Mouse (Mus musculus) heart, embryonic 13.5 days (tissue): ENCODE measurements at regions not wholly inside any gene's neighbourhood (a gene's known extent, or its start where the extent isn't known, plus 50 kb on each side); places are given as distances from the start of the nearest gene placed in this dataset.

Experiments
- ATAC-seq: fragments of 200-750 bp; cut with Nextera tagmentation; 2 replicates; pipeline ENCODE4 v1.8.0; 2017; ENCODE audit warnings: moderate TSS enrichment; ENCODE audit not compliant: insufficient number of reproducible peaks, low FRiP score, low TSS enrichment; ENCODE audit errors: extremely low read depth
- H3K27ac ChIP-seq: fragments of 300-500 bp; sonication (generic); replicated peaks from 2 replicates; pipeline ENCODE4 v1.5.1; 2015; ENCODE audit warnings: moderate library complexity, mild to moderate bottlenecking, inconsistent platforms
- H3K27me3 ChIP-seq: fragments of 300-500 bp; sonication (generic); replicated peaks from 2 replicates; pipeline ENCODE4 v1.6.1; 2015; ENCODE audit warnings: mild to moderate bottlenecking, inconsistent platforms
- H3K36me3 ChIP-seq: fragments of 300-500 bp; sonication (generic); 2 replicates; pipeline ENCODE4 v1.6.1; 2015; ENCODE audit warnings: mild to moderate bottlenecking, inconsistent platforms
- H3K4me1 ChIP-seq: fragments of 300-500 bp; sonication (generic); 2 replicates; pipeline ENCODE4 v1.6.1; 2015; ENCODE audit warnings: inconsistent platforms
- H3K4me2 ChIP-seq: fragments of 300-500 bp; sonication (generic); 2 replicates; pipeline ENCODE4 v1.6.1; 2015; ENCODE audit warnings: inconsistent platforms, mild to moderate bottlenecking, moderate library complexity
- H3K4me3 ChIP-seq: fragments of 300-500 bp; sonication (generic); 2 replicates; pipeline ENCODE4 v1.5.1; 2015; ENCODE audit warnings: moderate library complexity, mild to moderate bottlenecking, inconsistent platforms
- H3K9ac ChIP-seq: fragments of 300-500 bp; sonication (generic); 2 replicates; pipeline ENCODE4 v1.6.1; 2015; ENCODE audit warnings: inconsistent platforms, mild to moderate bottlenecking, moderate library complexity
- H3K9me3 ChIP-seq: fragments of 300-500 bp; sonication (generic); 2 replicates; pipeline ENCODE4 v1.6.1; 2016; ENCODE audit warnings: inconsistent platforms
- WGBS: fragments of 180-500 bp; shearing (Covaris S2); methylation state at CpG from one replicate; pipeline ENCODE4 v1.1.7; 2015; ENCODE audit warnings: mixed read lengths; 5-methylcytosine and 5-hydroxymethylcytosine counted together

DNA sequence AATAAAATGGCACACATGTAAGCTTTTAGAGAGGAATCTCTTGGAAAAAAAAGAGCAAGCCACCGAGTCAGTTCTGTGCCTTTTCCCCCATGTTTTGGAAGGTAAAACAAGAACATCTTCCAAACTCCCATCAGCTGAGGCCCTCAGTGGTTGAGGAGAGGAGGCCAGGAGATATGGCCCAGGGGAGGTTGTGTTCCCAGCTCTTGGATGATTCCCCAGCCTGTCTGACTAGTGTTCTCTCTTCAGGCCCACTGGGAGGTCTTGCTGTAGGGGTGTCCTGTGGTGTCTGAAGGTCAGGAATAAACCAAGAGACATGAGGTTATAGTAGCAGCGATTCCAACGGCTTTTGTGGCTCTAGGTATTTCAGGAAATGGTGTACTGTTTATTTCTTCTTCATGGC is 643.2 kb downstream of the Rnf144a start:
- Histone ChIP-seq H3K27ac (no peak overlapping the region), H3K9me3 (no peaks in the 10 kb centered on the region), H3K27me3 (no peaks in the 10 kb centered on the region), H3K36me3 (no peaks in the 10 kb centered on the region), H3K9ac (no peak overlapping the region), H3K4me2 (no peak overlapping the region), H3K4me3 (no peak overlapping the region), H3K4me1 (peaks cover 9% of the 10 kb centered on the region)
- no peak for ATAC-seq
- WGBS, result 82% methylated on average over 3 of the region's 3 CpGs

DNA sequence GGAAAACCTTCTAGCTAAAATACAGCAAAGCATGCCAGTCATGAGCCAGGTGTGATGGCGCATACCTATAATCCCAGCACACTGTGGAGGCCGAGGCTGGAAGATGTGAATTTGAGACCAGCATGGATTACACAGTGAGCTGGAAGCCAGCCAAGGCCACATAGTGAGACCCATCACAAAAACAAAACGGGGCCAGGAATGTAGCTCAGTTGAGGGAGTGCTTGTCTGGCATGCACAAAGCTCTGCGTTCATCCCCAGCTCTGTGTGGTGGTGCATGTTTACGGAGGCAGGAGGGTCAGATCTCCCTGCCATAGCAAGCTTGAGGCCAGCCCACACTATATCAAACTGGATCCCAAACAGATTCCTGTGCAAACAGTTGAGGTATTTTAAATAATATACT is 646.4 kb downstream of the Rnf144a start:
- Histone ChIP-seq H3K9ac (no peak overlapping the region), H3K4me1 (peaks cover 9% of the 10 kb centered on the region), H3K9me3 (no peaks in the 10 kb centered on the region), H3K4me3 (no peak overlapping the region), H3K27ac (no peak overlapping the region), H3K27me3 (no peaks in the 10 kb centered on the region), H3K36me3 (no peaks in the 10 kb centered on the region), H3K4me2 (no peak overlapping the region)
- no peak; the same call in 1 of the 2 replicates for ATAC-seq
- WGBS, result 32% methylated on average over 5 of the region's 5 CpGs

- no peak overlapping the region for H3K4me2 ChIP-seq
- WGBS, result 71% methylated on average over 1 of the region's 1 CpGs
These were observed 652.0 kb downstream of the Rnf144a start for GRCm38 (mm10) chr12:25763061-25763460.

DNA sequence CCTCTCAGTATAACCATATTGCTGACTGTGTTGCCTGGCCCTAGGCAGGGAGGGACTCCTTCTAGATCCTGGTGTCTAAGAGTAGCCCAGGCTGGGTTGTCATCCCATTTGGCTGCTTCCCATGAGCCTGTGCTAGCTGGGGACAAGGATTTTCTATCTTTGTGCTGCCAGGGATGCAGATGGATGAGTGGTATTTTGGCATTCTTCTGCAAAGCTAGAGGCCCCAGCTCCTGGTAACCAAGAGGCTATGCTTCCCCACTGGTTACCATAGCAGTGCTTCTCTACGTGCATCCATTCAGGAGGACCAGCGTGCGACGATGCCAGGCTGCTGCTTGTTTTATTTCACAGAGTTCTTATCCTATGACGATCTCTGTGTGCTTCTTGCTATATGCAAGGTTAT is 658.0 kb downstream of the Rnf144a start:
- WGBS, result 82% methylated on average over 5 of the region's 5 CpGs
- no peak overlapping the region for H3K4me2 ChIP-seq
- H3K36me3 ChIP-seq, result no peaks in the 10 kb centered on the region
- H3K27ac ChIP-seq, result no peak overlapping the region
- no peaks in the 10 kb centered on the region; the same call in 1 of the 2 replicates for H3K9me3 ChIP-seq
- H3K4me1 ChIP-seq, result no peaks in the 10 kb centered on the region
- no peaks in the 10 kb centered on the region for H3K27me3 ChIP-seq
- H3K9ac ChIP-seq, result no peak overlapping the region
- no peak overlapping the region for H3K4me3 ChIP-seq
- no peak for ATAC-seq

More at GRCm38 (mm10) chr12:25763061-25763460, 652.0 kb downstream of the Rnf144a start:
- Histone ChIP-seq H3K27me3 (no peaks in the 10 kb centered on the region), H3K9me3 (no peaks in the 10 kb centered on the region; the same call in 1 of the 2 replicates), H3K4me3 (no peak overlapping the region), H3K9ac (no peak overlapping the region), H3K27ac (no peak overlapping the region), H3K36me3 (no peaks in the 10 kb centered on the region), H3K4me1 (no peaks in the 10 kb centered on the region)
- no peak for ATAC-seq

- H3K36me3 ChIP-seq, result no peaks in the 10 kb centered on the region
- H3K9me3 ChIP-seq, result no peaks in the 10 kb centered on the region
- H3K9ac ChIP-seq, result no peak overlapping the region
- 7% methylated on average over 2 of the region's 2 CpGs for WGBS
- 0 out of 2 replicates have a peak overlapping the region, but pooled peaks have one; percentile 9 for H3K4me2 ChIP-seq
- no peaks in the 10 kb centered on the region for H3K27me3 ChIP-seq
- peaks cover 11% of the 10 kb centered on the region for H3K4me1 ChIP-seq
- ATAC-seq, result no peak
- H3K4me3 ChIP-seq, result no peak overlapping the region
- H3K27ac ChIP-seq, result no peak overlapping the region
These were observed 636.9 kb upstream of the Id2 start for GRCm38 (mm10) chr12:25733801-25734200.

- Histone ChIP-seq H3K4me2 (no peak overlapping the region), H3K27ac (no peak overlapping the region), H3K4me3 (no peak overlapping the region), H3K9me3 (no peaks in the 10 kb centered on the region), H3K27me3 (no peaks in the 10 kb centered on the region), H3K9ac (no peak overlapping the region), H3K4me1 (0 out of 2 replicates have a peak, but pooled peaks cover 2% of the 10 kb centered on the region), H3K36me3 (no peaks in the 10 kb centered on the region)
- ATAC-seq, result no peak
- 27% methylated on average over 2 of the region's 2 CpGs for WGBS
These were observed 628.8 kb upstream of the Id2 start for GRCm38 (mm10) chr12:25725774-25726173.

DNA sequence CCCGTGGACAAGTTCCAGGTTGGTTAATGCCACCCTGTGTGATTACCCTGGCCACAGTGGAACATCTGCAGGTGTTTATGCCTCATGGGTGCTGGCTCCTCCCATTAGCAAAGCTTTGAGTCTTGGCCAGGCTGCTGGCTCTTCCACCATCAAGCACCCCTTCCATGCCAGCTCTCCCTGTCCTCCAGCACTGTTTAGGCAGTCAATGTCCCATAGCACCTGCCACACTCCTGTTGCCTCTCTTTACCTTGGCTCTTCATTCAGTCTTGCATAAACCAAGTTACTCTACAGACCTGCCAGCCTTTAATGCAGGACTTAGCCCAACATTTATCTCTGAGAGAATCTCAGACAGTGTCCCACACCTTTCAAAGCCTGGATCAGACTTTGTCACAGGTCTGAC is 614.2 kb upstream of the Id2 start:
- 73% methylated on average over 1 of the region's 1 CpGs for WGBS
- no peak overlapping the region for H3K4me2 ChIP-seq
- no peaks in the 10 kb centered on the region for H3K36me3 ChIP-seq
- H3K27me3 ChIP-seq, result no peaks in the 10 kb centered on the region
- H3K4me1 ChIP-seq, result no peaks in the 10 kb centered on the region; the same call in 1 of the 2 replicates
- no peaks in the 10 kb centered on the region for H3K9me3 ChIP-seq
- no peak overlapping the region for H3K4me3 ChIP-seq
- ATAC-seq, result no peak
- H3K9ac ChIP-seq, result no peak overlapping the region
- no peak overlapping the region for H3K27ac ChIP-seq

- H3K4me3 ChIP-seq, result peak overlapping the region; percentile 35
These were observed 606.1 kb upstream of the Id2 start for GRCm38 (mm10) chr12:25703023-25703400.

GRCm38 (mm10) chr12:25702176-25703022 is 605.5 kb upstream of the Id2 start:
- H3K9me3 ChIP-seq, result peaks cover 3% of the 10 kb centered on the region; the same call in 1 of the 2 replicates
- peak overlapping the region; percentile 35 for H3K4me3 ChIP-seq
- peaks cover 15% of the 10 kb centered on the region; the same call in 1 of the 2 replicates for H3K4me1 ChIP-seq
- H3K4me2 ChIP-seq, result peak overlapping the region; percentile 65
- H3K9ac ChIP-seq, result peak overlapping the region; percentile 56; the same call in 1 of the 2 replicates
- no peak overlapping the region for H3K27ac ChIP-seq
- no peak for ATAC-seq
- WGBS, result 19% methylated on average over 21 of the region's 21 CpGs
- H3K36me3 ChIP-seq, result no peaks in the 10 kb centered on the region
- no peaks in the 10 kb centered on the region for H3K27me3 ChIP-seq

More at GRCm38 (mm10) chr12:25703023-25703400, 606.1 kb upstream of the Id2 start:
- Histone ChIP-seq H3K4me2 (peak overlapping the region; percentile 65), H3K36me3 (no peaks in the 10 kb centered on the region), H3K27ac (no peak overlapping the region), H3K27me3 (no peaks in the 10 kb centered on the region), H3K4me1 (peaks cover 15% of the 10 kb centered on the region; the same call in 1 of the 2 replicates), H3K9me3 (peaks cover 3% of the 10 kb centered on the region; the same call in 1 of the 2 replicates), H3K9ac (peak overlapping the region; percentile 56; the same call in 1 of the 2 replicates)
- ATAC-seq, result no peak
- 25% methylated on average over 6 of the region's 6 CpGs for WGBS

DNA sequence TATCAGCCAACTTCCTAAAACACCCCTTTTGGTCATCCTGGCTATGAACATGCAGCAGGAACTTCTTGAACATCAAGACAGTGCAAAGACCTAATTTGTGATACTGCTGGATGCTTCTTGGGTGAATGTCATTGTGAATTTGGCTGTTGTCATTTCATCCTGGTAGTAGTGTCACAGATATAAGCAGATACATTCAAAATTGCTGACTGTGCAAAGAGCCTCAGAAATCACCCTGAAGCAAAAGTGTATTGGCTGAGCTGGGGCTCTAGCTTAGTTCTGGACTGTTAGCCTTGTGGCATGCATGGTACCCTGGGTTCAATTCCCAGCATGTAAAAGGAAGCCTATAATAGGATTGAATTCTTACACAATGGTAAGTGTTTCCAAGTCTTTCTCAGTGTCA is 590.1 kb upstream of the Id2 start:
- peaks cover 7% of the 10 kb centered on the region; the same call in 1 of the 2 replicates for H3K4me1 ChIP-seq
- H3K9ac ChIP-seq, result no peak overlapping the region
- no peak overlapping the region for H3K4me2 ChIP-seq
- ATAC-seq, result no peak
- H3K27ac ChIP-seq, result no peak overlapping the region
- no peaks in the 10 kb centered on the region for H3K9me3 ChIP-seq
- no peak overlapping the region for H3K4me3 ChIP-seq
- no peaks in the 10 kb centered on the region for H3K36me3 ChIP-seq
- no peaks in the 10 kb centered on the region for H3K27me3 ChIP-seq

GRCm38 (mm10) chr12:25676631-25677030 is 579.7 kb upstream of the Id2 start:
- Histone ChIP-seq H3K27me3 (no peaks in the 10 kb centered on the region), H3K36me3 (no peaks in the 10 kb centered on the region), H3K4me1 (0 out of 2 replicates have a peak, but pooled peaks cover 4% of the 10 kb centered on the region), H3K9me3 (no peaks in the 10 kb centered on the region), H3K4me2 (no peak overlapping the region), H3K9ac (no peak overlapping the region), H3K4me3 (no peak overlapping the region), H3K27ac (no peak overlapping the region)
- WGBS, result 80% methylated on average over 11 of the region's 11 CpGs
- no peak for ATAC-seq

DNA sequence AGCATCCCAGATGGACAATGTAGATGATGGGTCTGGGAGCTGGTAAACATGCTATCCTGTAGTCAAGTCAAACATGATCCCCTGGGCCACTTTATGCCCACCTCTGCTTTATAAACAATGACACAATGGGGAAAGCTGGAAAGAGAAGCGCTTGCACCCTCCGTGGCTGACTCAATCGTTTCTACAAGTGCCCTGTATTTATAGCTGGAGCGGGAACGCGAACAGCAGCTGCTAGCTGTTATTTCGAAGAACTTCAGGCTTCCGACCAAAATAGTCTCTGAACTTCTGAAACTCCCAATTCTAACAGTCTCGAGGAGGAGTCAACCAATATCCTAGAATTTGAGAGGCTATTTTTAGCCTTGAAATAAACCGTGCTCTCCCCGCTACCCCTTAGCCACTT is 571.4 kb upstream of the Id2 start:
- Histone ChIP-seq H3K27ac (no peak overlapping the region), H3K36me3 (no peaks in the 10 kb centered on the region), H3K9me3 (no peaks in the 10 kb centered on the region), H3K27me3 (no peaks in the 10 kb centered on the region), H3K9ac (no peak overlapping the region), H3K4me3 (no peak overlapping the region), H3K4me1 (no peaks in the 10 kb centered on the region), H3K4me2 (no peak overlapping the region)
- ATAC-seq, result no peak
- WGBS, result 73% methylated on average over 11 of the region's 11 CpGs
